Mouse (Mus musculus) MEL (cell line): ENCODE measurements around the gene Cenpt. TPM values are rescaled to one million over a fixed set of nuclear protein-coding genes. Genes with fewer than 3 reads are reported as not detected.
A peak's percentile ranks its signal among the peaks of the same experiment; 100 is the strongest.

Source experiments
- DNase-seq: peaks from one replicate; pipeline ENCODE4 v3.0.0; 2011; ENCODE audit warnings: low read depth, low spot score
- H3K27ac ChIP-seq: 2 replicates; pipeline ENCODE4 v1.5.1; 2012; ENCODE audit warnings: low read depth, mild to moderate bottlenecking, control low read depth, low read length, moderate library complexity; ENCODE audit not compliant: control insufficient read depth
- H3K27me3 ChIP-seq, 2 experiments: fragments of 150-350 bp in 1 of 2; sonication (generic) in 1 of 2; 2 replicates each; pipeline ENCODE4 v1.6.1; 2012; ENCODE audit warnings: low read length in 2 of 2, mild to moderate bottlenecking in 2 of 2, improper control_type of control experiment in 1 of 2, moderate library complexity in 1 of 2; ENCODE audit not compliant: insufficient read depth in 2 of 2, control insufficient read depth in 1 of 2
- H3K36me3 ChIP-seq, 2 experiments: 2 replicates each; pipeline ENCODE4 v1.6.1; 2012 to 2014; ENCODE audit warnings: low read length in 2 of 2, improper control_type of control experiment in 1 of 2, inconsistent platforms in 1 of 2, mild to moderate bottlenecking in 1 of 2; ENCODE audit not compliant: insufficient read depth in 2 of 2, control insufficient read depth in 1 of 2
- H3K4me1 ChIP-seq, 2 experiments: fragments of 150-350 bp in 1 of 2; sonication (generic) in 1 of 2; 2 replicates each; pipeline ENCODE4 v1.6.1; 2012; ENCODE audit warnings: low read length in 2 of 2, improper control_type of control experiment in 1 of 2, mild to moderate bottlenecking in 1 of 2; ENCODE audit not compliant: insufficient read depth in 2 of 2, control insufficient read depth in 1 of 2
- H3K4me3 ChIP-seq, 2 experiments: fragments of 150-350 bp in 1 of 2; sonication (generic) in 1 of 2; 2 replicates each; pipeline ENCODE4 v1.5.1; 2012; ENCODE audit warnings: low read depth in 2 of 2, low read length in 2 of 2, mild to moderate bottlenecking in 2 of 2, moderate library complexity in 2 of 2, control low read depth in 1 of 2, improper control_type of control experiment in 1 of 2; ENCODE audit not compliant: control insufficient read depth in 1 of 2, insufficient read depth in 1 of 2
- H3K79me2 ChIP-seq: 2 replicates; pipeline ENCODE4 v1.6.1; 2012; ENCODE audit warnings: mild to moderate bottlenecking, low read length, moderate library complexity; ENCODE audit not compliant: control insufficient read depth, poor library complexity, insufficient read depth
- H3K9ac ChIP-seq: 2 replicates; pipeline ENCODE4 v1.6.1; 2012; ENCODE audit warnings: low read depth, mild to moderate bottlenecking, control low read depth, low read length, moderate library complexity; ENCODE audit not compliant: control insufficient read depth, poor library complexity, severe bottlenecking
- H3K9me3 ChIP-seq: fragments of 150-350 bp; sonication (generic); replicated peaks from 2 replicates; pipeline ENCODE4 v1.6.1; 2012; ENCODE audit warnings: mild to moderate bottlenecking, low read length, improper control_type of control experiment, moderate library complexity; ENCODE audit not compliant: insufficient read depth
- EP300 ChIP-seq, 2 experiments: IDR thresholded peaks; 2 replicates each; pipeline ENCODE4 v1.6.1; 2011; ENCODE audit warnings: improper control_type of control experiment in 2 of 2, low read length in 2 of 2, low read depth in 1 of 2, mild to moderate bottlenecking in 1 of 2
- ETS1 ChIP-seq: IDR thresholded peaks from 2 replicates; pipeline ENCODE4 v1.6.1; 2012; ENCODE audit warnings: low read depth, mild to moderate bottlenecking, inconsistent platforms, low read length, improper control_type of control experiment, moderate library complexity
- GATA1 ChIP-seq: IDR thresholded peaks from 2 replicates; pipeline ENCODE4 v1.6.1; 2011; ENCODE audit warnings: low read depth, low read length, improper control_type of control experiment
- MAFK ChIP-seq: IDR thresholded peaks from 2 replicates; pipeline ENCODE4 v1.6.1; 2011; ENCODE audit warnings: low read depth, mild to moderate bottlenecking, low read length, improper control_type of control experiment, borderline replicate concordance
- MEF2A ChIP-seq: IDR thresholded peaks from 2 replicates; pipeline ENCODE4 v1.6.1; 2014; ENCODE audit warnings: low read depth, mild to moderate bottlenecking, inconsistent platforms, low read length, improper control_type of control experiment; ENCODE audit not compliant: poor library complexity, insufficient replicate concordance, severe bottlenecking; ENCODE audit errors: extremely low read depth
- MYB ChIP-seq: IDR thresholded peaks from 2 replicates; pipeline ENCODE4 v1.6.1; 2011; ENCODE audit warnings: mild to moderate bottlenecking, low read depth, low read length, improper control_type of control experiment
- MYC ChIP-seq: IDR thresholded peaks from 2 replicates; pipeline ENCODE4 v1.6.1; 2011; ENCODE audit warnings: low read depth, mild to moderate bottlenecking, low read length, improper control_type of control experiment, moderate library complexity
- NRF1 ChIP-seq: IDR thresholded peaks from 2 replicates; pipeline ENCODE4 v1.6.1; 2014; ENCODE audit warnings: low read depth, mild to moderate bottlenecking, inconsistent platforms, low read length, improper control_type of control experiment, moderate library complexity; ENCODE audit not compliant: poor library complexity, insufficient read depth, severe bottlenecking
- POLR2A ChIP-seq, 2 experiments: IDR thresholded peaks; 2 replicates each; pipeline ENCODE4 v1.6.1; 2011 to 2012; ENCODE audit warnings: low read length in 2 of 2, mild to moderate bottlenecking in 2 of 2, control low read depth in 1 of 2, improper control_type of control experiment in 1 of 2, low read depth in 1 of 2, moderate library complexity in 1 of 2; ENCODE audit not compliant: control insufficient read depth in 1 of 2, insufficient read depth in 1 of 2, poor library complexity in 1 of 2
- POLR2AphosphoS2 ChIP-seq: IDR thresholded peaks from 2 replicates; pipeline ENCODE4 v1.6.1; 2011; ENCODE audit warnings: low read length, improper control_type of control experiment
- RAD21 ChIP-seq: IDR thresholded peaks from 2 replicates; pipeline ENCODE4 v1.6.1; 2011; ENCODE audit warnings: mild to moderate bottlenecking, low read depth, low read length, improper control_type of control experiment
- RCOR1 ChIP-seq: IDR thresholded peaks from 2 replicates; pipeline ENCODE4 v1.6.1; 2012; ENCODE audit warnings: low read depth, mild to moderate bottlenecking, inconsistent platforms, low read length, improper control_type of control experiment
- SMC3 ChIP-seq: IDR thresholded peaks from 2 replicates; pipeline ENCODE4 v1.6.1; 2011; ENCODE audit warnings: low read depth, low read length, improper control_type of control experiment
- TCF12 ChIP-seq: IDR thresholded peaks from 2 replicates; pipeline ENCODE4 v1.6.1; 2014; ENCODE audit warnings: low read depth, mild to moderate bottlenecking, inconsistent platforms, low read length, improper control_type of control experiment, moderate library complexity
- polyA plus RNA-seq, 2 experiments: library from polyadenylated mRNA; stranded (reverse) in 1 of 2; unstranded in 1 of 2; fragments of >175 nt in 1 of 2; fragments of >200 nt in 1 of 2; gene quantifications; 2 replicates each; pipeline versions ENCODE4 v1.2.1 to v1.2.4; 2012; ENCODE audit warnings: low replicate concordance in 2 of 2, low read depth in 1 of 2; ENCODE audit not compliant: insufficient read length in 2 of 2, insufficient read depth in 1 of 2, missing spikeins in 1 of 2
- total RNA-seq: library from RNA; depleted of rRNA; stranded (reverse); fragments of 300-350 nt; gene quantifications from 2 replicates; pipeline ENCODE4 v1.2.3, GENCODE M21; 2012

Gene Cenpt
- total and polyA plus RNA-seq, 3 experiments = 14.2 to 26.5 TPM; not detected in 1

DNA sequence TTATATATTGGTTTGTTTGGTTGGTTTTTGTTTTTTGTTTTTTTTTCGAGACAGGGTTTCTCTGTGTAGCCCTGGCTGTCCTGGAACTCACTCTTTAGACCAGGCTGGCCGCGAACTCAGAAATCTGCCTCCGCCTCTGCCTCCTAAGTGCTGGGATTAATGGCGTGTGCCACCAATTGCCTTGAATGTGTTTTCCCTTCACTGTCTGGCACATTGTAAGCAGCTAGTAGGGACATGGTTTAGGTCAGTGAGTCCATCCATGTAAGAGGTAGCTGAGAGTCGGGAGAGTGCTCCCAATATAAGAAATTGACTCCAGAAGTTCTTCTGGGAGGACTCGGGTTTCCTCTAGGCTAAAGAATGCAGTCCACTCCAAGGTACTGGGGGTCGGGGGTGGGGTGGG lies 1.2 kb upstream of the Cenpt start:
- no peak for TF ChIP-seq POLR2AphosphoS2
- TF ChIP-seq MYB = no peak
- TF ChIP-seq MYC = no peak
- TF ChIP-seq SMC3 = no peak
- TF ChIP-seq GATA1 = no peak
- TF ChIP-seq RCOR1 = no peak
- no peak for TF ChIP-seq RAD21
- TF ChIP-seq MEF2A = no peak
- TF ChIP-seq MAFK = no peak
- no peak for TF ChIP-seq EP300 (IDR thresholded peaks at IDR 0.05; ENCODE audit: low read depth in 1 of 2, low read length in 2 of 2)
- Histone ChIP-seq H3K36me3 (peaks cover 0 to 29% of the 10 kb centered on the region in 2 experiments; a peak in 2 of 4 replicates), H3K4me3 (peak overlapping the region; percentile 28 to 88), H3K79me2 (peaks cover 23% of the 10 kb centered on the region), H3K9ac (peak overlapping the region; percentile 43), H3K4me1 (peaks cover 4 to 37% of the 10 kb centered on the region in 2 experiments), H3K9me3 (no peaks in the 10 kb centered on the region), H3K27ac (no peak overlapping the region), H3K27me3 (no peaks in the 10 kb centered on the region)
- DNase-seq = no peak

- TF ChIP-seq TCF12 (no peak), ETS1 (no peak), NRF1 (no peak), POLR2AphosphoS2 (no peak), MYC (peak; percentile 18; the same call in 1 of the 2 replicates), POLR2A (IDR thresholded peaks at IDR 0.05; ENCODE audit: control insufficient read depth in 1 of 2, insufficient read depth in 1 of 2, low read depth in 1 of 2, low read length in 2 of 2, poor library complexity in 1 of 2) (no peak), MAFK (no peak)
- Histone ChIP-seq H3K4me1 (peaks cover 0 to 21% of the 10 kb centered on the region in 2 experiments; a peak in 2 of 4 replicates), H3K9ac (no peak overlapping the region), H3K4me3 (peak overlapping the region in 1 of 2 experiments; percentile 93; a peak in 1 of 4 replicates), H3K36me3 (peaks cover 0 to 16% of the 10 kb centered on the region in 2 experiments; a peak in 2 of 4 replicates), H3K27me3 (no peaks in the 10 kb centered on the region), H3K9me3 (no peaks in the 10 kb centered on the region), H3K27ac (no peak overlapping the region), H3K79me2 (peaks cover 23% of the 10 kb centered on the region)
- DNase-seq = no peak
Measured at GRCm38 (mm10) chr8:105852146-105852729, 840 bp downstream of the Cenpt start.
